Mouse (Mus musculus): Measurements from ENCODE around the gene Polr1b. TPM values are rescaled to one million over a fixed set of nuclear protein-coding genes. Genes with fewer than 3 reads are reported as not detected.

Gene Polr1b
- polyA plus RNA-seq (2014; fragmentation: Nextera tagmentation; extraction: Ambion mirVana), result 18.2 and 19.4 TPM in 2 replicates

GRCm38 (mm10) chr2:129100784-129101310 lies at the start of gene Polr1b:
Gene Polr1b, plus strand, starts transcription at chr2:129100995.
- WGBS, result 1% methylated on average over 35 of the region's 35 CpGs
- peak within 1 kb of the TSS; percentile 75 for H3K4me3 ChIP-seq (ENCODE audit: low read depth, low read length)
- H3K36me3 ChIP-seq (ENCODE audit: control insufficient read depth, insufficient read depth, low read length), result peaks cover 8% of the 10 kb centered on the region
- H3K9me3 ChIP-seq (ENCODE audit: control insufficient read depth, low read length), result no peaks in the 10 kb centered on the region
- H3K27ac ChIP-seq (ENCODE audit: low read depth, low read length), result no peak within 1 kb of the TSS
- peak within 1 kb of the TSS; percentile 74 for H3K9ac ChIP-seq (ENCODE audit: low read length)
- H3K4me1 ChIP-seq (ENCODE audit: control insufficient read depth, insufficient read depth, low read length), result no peaks in the 10 kb centered on the region
- ATAC-seq (ENCODE audit: insufficient read depth, low FRiP score, low TSS enrichment), result peak; percentile 99
- peak; percentile 92 for DNase-seq (ENCODE audit: low spot score)
- no peaks in the 10 kb centered on the region for H3K27me3 ChIP-seq (ENCODE audit: control insufficient read depth, insufficient read depth, low read length)
- H3K4me2 ChIP-seq (ENCODE audit: low read depth), result peak within 1 kb of the TSS; percentile 73

GRCm38 (mm10) chr2:129052451-129052983 lies 48.3 kb upstream of the Polr1b start:
- Histone ChIP-seq H3K4me3 (ENCODE audit: low read depth, low read length) (no peak overlapping the region), H3K9ac (ENCODE audit: low read length) (no peak overlapping the region), H3K27ac (ENCODE audit: low read depth, low read length) (no peak overlapping the region), H3K36me3 (ENCODE audit: control insufficient read depth, insufficient read depth, low read length) (no peaks in the 10 kb centered on the region), H3K4me2 (ENCODE audit: low read depth) (no peak overlapping the region), H3K9me3 (ENCODE audit: control insufficient read depth, low read length) (no peaks in the 10 kb centered on the region), H3K27me3 (ENCODE audit: control insufficient read depth, insufficient read depth, low read length) (no peaks in the 10 kb centered on the region), H3K4me1 (ENCODE audit: control insufficient read depth, insufficient read depth, low read length) (no peaks in the 10 kb centered on the region)
- DNase-seq (ENCODE audit: low spot score) (no peak), ATAC-seq (ENCODE audit: insufficient read depth, low FRiP score, low TSS enrichment) (no peak)
- WGBS, result 76% methylated on average over 4 of the region's 4 CpGs

- DNase-seq (ENCODE audit: low spot score) (no peak), ATAC-seq (ENCODE audit: insufficient read depth, low FRiP score, low TSS enrichment) (no peak)
- H3K27ac ChIP-seq (ENCODE audit: low read depth, low read length), result no peak overlapping the region
- H3K9me3 ChIP-seq (ENCODE audit: control insufficient read depth, low read length), result 0 out of 2 replicates have a peak, but pooled peaks cover 3% of the 10 kb centered on the region
- H3K4me3 ChIP-seq (ENCODE audit: low read depth, low read length), result no peak overlapping the region
- H3K36me3 ChIP-seq (ENCODE audit: control insufficient read depth, insufficient read depth, low read length), result no peaks in the 10 kb centered on the region
- H3K9ac ChIP-seq (ENCODE audit: low read length), result no peak overlapping the region
- no peaks in the 10 kb centered on the region for H3K27me3 ChIP-seq (ENCODE audit: control insufficient read depth, insufficient read depth, low read length)
- WGBS, result 90% methylated on average over 6 of the region's 6 CpGs
- H3K4me2 ChIP-seq (ENCODE audit: low read depth), result no peak overlapping the region
- H3K4me1 ChIP-seq (ENCODE audit: control insufficient read depth, insufficient read depth, low read length), result no peaks in the 10 kb centered on the region
These were observed 45.1 kb upstream of the Polr1b start for GRCm38 (mm10) chr2:129055741-129056140.

- DNase-seq (ENCODE audit: low spot score) (peak; percentile 31), ATAC-seq (ENCODE audit: insufficient read depth, low FRiP score, low TSS enrichment) (no peak)
- Histone ChIP-seq H3K27me3 (ENCODE audit: control insufficient read depth, insufficient read depth, low read length) (no peaks in the 10 kb centered on the region), H3K9ac (ENCODE audit: low read length) (no peak overlapping the region), H3K36me3 (ENCODE audit: control insufficient read depth, insufficient read depth, low read length) (no peaks in the 10 kb centered on the region), H3K4me2 (ENCODE audit: low read depth) (no peak overlapping the region), H3K9me3 (ENCODE audit: control insufficient read depth, low read length) (0 out of 2 replicates have a peak, but pooled peaks cover 3% of the 10 kb centered on the region), H3K27ac (ENCODE audit: low read depth, low read length) (no peak overlapping the region), H3K4me1 (ENCODE audit: control insufficient read depth, insufficient read depth, low read length) (no peaks in the 10 kb centered on the region), H3K4me3 (ENCODE audit: low read depth, low read length) (no peak overlapping the region)
- WGBS, result 45% methylated on average over 9 of the region's 9 CpGs
These were observed 44.2 kb upstream of the Polr1b start for GRCm38 (mm10) chr2:129056597-129056996.

- 0 out of 2 replicates have a peak, but pooled peaks cover 3% of the 10 kb centered on the region for H3K9me3 ChIP-seq (ENCODE audit: control insufficient read depth, low read length)
- H3K4me1 ChIP-seq (ENCODE audit: control insufficient read depth, insufficient read depth, low read length), result no peaks in the 10 kb centered on the region
- H3K9ac ChIP-seq (ENCODE audit: low read length), result no peak overlapping the region
- DNase-seq (ENCODE audit: low spot score), result no peak
- H3K4me2 ChIP-seq (ENCODE audit: low read depth), result no peak overlapping the region
- no peaks in the 10 kb centered on the region for H3K27me3 ChIP-seq (ENCODE audit: control insufficient read depth, insufficient read depth, low read length)
- no peak overlapping the region for H3K27ac ChIP-seq (ENCODE audit: low read depth, low read length)
- WGBS, result 97% methylated on average over 8 of the region's 8 CpGs
- no peaks in the 10 kb centered on the region for H3K36me3 ChIP-seq (ENCODE audit: control insufficient read depth, insufficient read depth, low read length)
- ATAC-seq (ENCODE audit: insufficient read depth, low FRiP score, low TSS enrichment), result no peak
- no peak overlapping the region for H3K4me3 ChIP-seq (ENCODE audit: low read depth, low read length)
These were observed 43.5 kb upstream of the Polr1b start for GRCm38 (mm10) chr2:129057256-129057655.

GRCm38 (mm10) chr2:129057920-129058361 lies 42.9 kb upstream of the Polr1b start:
- DNase-seq (ENCODE audit: low spot score), result no peak

GRCm38 (mm10) chr2:129061456-129062059 lies 39.2 kb upstream of the Polr1b start:
- Histone ChIP-seq H3K36me3 (ENCODE audit: control insufficient read depth, insufficient read depth, low read length) (no peaks in the 10 kb centered on the region), H3K4me2 (ENCODE audit: low read depth) (no peak overlapping the region), H3K27ac (ENCODE audit: low read depth, low read length) (no peak overlapping the region), H3K9me3 (ENCODE audit: control insufficient read depth, low read length) (0 out of 2 replicates have a peak, but pooled peaks cover 3% of the 10 kb centered on the region), H3K27me3 (ENCODE audit: control insufficient read depth, insufficient read depth, low read length) (no peaks in the 10 kb centered on the region), H3K9ac (ENCODE audit: low read length) (no peak overlapping the region), H3K4me3 (ENCODE audit: low read depth, low read length) (no peak overlapping the region), H3K4me1 (ENCODE audit: control insufficient read depth, insufficient read depth, low read length) (peaks cover 1% of the 10 kb centered on the region; the same call in 1 of the 2 replicates)
- WGBS, result 81% methylated on average over 10 of the region's 10 CpGs
- DNase-seq (ENCODE audit: low spot score) (no peak), ATAC-seq (ENCODE audit: insufficient read depth, low FRiP score, low TSS enrichment) (no peak)

More at GRCm38 (mm10) chr2:129057920-129058361, 42.9 kb upstream of the Polr1b start:
- Histone ChIP-seq H3K4me2 (ENCODE audit: low read depth) (no peak overlapping the region), H3K9me3 (ENCODE audit: control insufficient read depth, low read length) (0 out of 2 replicates have a peak, but pooled peaks cover 3% of the 10 kb centered on the region), H3K27me3 (ENCODE audit: control insufficient read depth, insufficient read depth, low read length) (no peaks in the 10 kb centered on the region), H3K27ac (ENCODE audit: low read depth, low read length) (no peak overlapping the region), H3K36me3 (ENCODE audit: control insufficient read depth, insufficient read depth, low read length) (no peaks in the 10 kb centered on the region), H3K4me1 (ENCODE audit: control insufficient read depth, insufficient read depth, low read length) (no peaks in the 10 kb centered on the region), H3K9ac (ENCODE audit: low read length) (no peak overlapping the region), H3K4me3 (ENCODE audit: low read depth, low read length) (no peak overlapping the region)
- 76% methylated on average over 6 of the region's 6 CpGs for WGBS
- no peak for ATAC-seq (ENCODE audit: insufficient read depth, low FRiP score, low TSS enrichment)

GRCm38 (mm10) chr2:129065437-129066282 lies 35.1 kb upstream of the Polr1b start, which contains the start of gene Ttl:
Gene Ttl, plus strand, starts transcription at chr2:129065942.
- Histone ChIP-seq H3K27me3 (ENCODE audit: control insufficient read depth, insufficient read depth, low read length) (no peaks in the 10 kb centered on the region), H3K27ac (ENCODE audit: low read depth, low read length) (peak within 1 kb of the TSS; percentile 68), H3K4me2 (ENCODE audit: low read depth) (peak within 1 kb of the TSS; percentile 74)

More at GRCm38 (mm10) chr2:129065437-129066282, 35.1 kb upstream of the Polr1b start, which contains the start of gene Ttl:
- DNase-seq (ENCODE audit: low spot score) (peak; percentile 89), ATAC-seq (ENCODE audit: insufficient read depth, low FRiP score, low TSS enrichment) (peak; percentile 97)
- peak within 1 kb of the TSS; percentile 87 for H3K9ac ChIP-seq (ENCODE audit: low read length)
- WGBS, result under 1% methylated on average over 51 of the region's 62 CpGs
- peak within 1 kb of the TSS; percentile 92 for H3K4me3 ChIP-seq (ENCODE audit: low read depth, low read length)
- H3K36me3 ChIP-seq (ENCODE audit: control insufficient read depth, insufficient read depth, low read length), result no peaks in the 10 kb centered on the region
- peaks cover 8% of the 10 kb centered on the region; the same call in 1 of the 2 replicates for H3K4me1 ChIP-seq (ENCODE audit: control insufficient read depth, insufficient read depth, low read length)
- no peaks in the 10 kb centered on the region for H3K9me3 ChIP-seq (ENCODE audit: control insufficient read depth, low read length)
